Mouse (Mus musculus): ENCODE results near the gene H2-T23.

Gene H2-T23

DNA sequence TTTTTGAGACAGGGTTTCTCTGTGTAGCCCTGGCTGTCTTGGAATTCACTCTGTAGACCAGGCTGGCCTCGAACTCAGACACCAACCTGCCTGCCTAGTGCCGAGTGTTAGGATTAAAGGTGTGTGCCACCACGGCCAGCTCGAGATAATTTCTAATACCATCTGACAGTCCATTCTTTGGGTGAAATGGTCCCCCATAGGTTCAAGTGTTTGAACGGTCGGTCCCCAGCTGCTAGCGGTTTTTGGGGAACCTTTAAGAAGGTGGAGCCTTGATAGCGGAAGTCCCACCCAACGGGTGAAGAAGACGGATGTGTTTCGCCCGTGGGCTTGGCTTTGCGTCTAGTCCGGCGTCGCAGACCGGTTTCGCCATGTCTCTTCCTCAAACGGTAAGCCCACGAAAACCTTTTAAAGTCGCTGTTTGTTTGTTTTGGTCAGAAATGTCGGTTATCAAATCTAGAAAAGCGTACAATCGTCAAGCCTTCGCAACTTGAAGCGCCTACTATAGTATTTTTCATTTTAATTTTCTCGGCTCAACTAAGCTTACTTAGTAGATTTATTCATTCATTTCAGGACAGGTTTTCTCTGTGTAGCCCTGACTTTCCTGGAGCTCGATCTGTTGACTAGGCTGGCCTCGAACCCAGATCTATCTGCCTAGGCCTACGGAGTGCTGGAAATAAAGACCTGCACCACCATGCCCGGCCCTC, 38.3 kb downstream of the H2-T23 start:
- DNase-seq (ENCODE audit: low read depth, low spot score), result peak; percentile 84

- DNase-seq (ENCODE audit: low read depth, low spot score), result peak; percentile 94
Measured at GRCm38 (mm10) chr17:35993675-35994074, 39.0 kb downstream of the H2-T23 start.

DNA sequence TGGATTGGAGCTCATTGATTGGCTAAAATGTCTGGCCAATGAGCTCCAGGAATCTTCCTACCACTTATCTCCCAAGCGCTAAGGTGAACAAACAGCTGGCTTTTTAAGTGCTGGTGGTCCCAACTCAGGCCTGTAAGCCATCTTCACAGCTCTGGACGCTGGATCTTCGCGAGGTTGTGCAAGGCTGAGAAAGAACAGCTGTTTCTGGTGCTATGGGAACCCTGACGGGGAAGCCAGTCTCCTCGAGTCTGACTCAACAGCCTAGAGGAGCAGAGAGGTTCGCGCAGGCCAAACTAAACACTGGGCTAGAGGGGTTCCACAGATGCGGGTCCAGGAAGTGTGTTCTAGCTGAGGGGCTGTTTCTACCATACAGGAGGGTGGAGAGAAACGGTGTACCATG, 40.9 kb downstream of the H2-T23 start:
- no peak for DNase-seq (ENCODE audit: low read depth, low spot score)

DNA sequence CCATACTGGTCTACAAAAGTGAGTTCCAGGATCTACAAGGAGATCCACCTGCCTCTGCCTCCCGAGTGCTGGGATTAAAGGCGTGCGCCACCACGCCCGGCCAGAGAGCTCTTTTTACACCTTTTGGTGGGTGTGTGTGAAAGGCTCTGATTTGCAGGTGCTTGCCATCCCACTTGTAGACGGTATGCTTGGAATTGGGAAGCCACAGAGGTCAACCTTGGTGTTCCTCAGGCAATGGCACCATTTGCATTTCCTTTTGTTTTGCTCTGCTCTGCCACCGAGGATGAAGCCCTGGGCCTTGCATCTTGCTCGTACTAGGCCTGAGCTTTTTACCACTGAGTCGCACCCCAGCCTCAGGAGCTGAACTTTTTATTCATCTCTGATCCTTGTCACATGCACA, 50.9 kb downstream of the H2-T23 start:
- no peak for DNase-seq (ENCODE audit: low read depth, low spot score)

- DNase-seq (ENCODE audit: low read depth, low spot score), result no peak
Measured at GRCm38 (mm10) chr17:35980363-35980754, 52.3 kb downstream of the H2-T23 start.

Measured in CD4-positive, CD25-positive, alpha-beta regulatory T cell, adult 2 months (primary cell).